Mouse (Mus musculus) testis, adult 2 months (tissue): ENCODE measurements around the gene Cnfn.

ENCODE experiments used
- CTCF ChIP-seq: fragments of 200-500 bp; IDR thresholded peaks from 2 replicates; pipeline ENCODE4 v1.5.1; 2012; ENCODE audit warnings: low read depth, mild to moderate bottlenecking, inconsistent platforms, low read length, moderate library complexity; ENCODE audit not compliant: control insufficient read depth, insufficient read depth, insufficient replicate concordance
- POLR2A ChIP-seq: fragments of 200-500 bp; IDR thresholded peaks from 2 replicates; pipeline ENCODE4 v1.6.1; 2012; ENCODE audit warnings: low read depth, mild to moderate bottlenecking, inconsistent platforms, low read length, moderate library complexity; ENCODE audit not compliant: control insufficient read depth

GRCm38 (mm10) chr7:25363151-25363550 is 6.4 kb downstream of the Cnfn start:
- TF ChIP-seq CTCF (no peak), POLR2A (no peak)
